Mouse (Mus musculus) adrenal gland, postnatal 25 days (tissue): ENCODE data around the gene Smyd5. TPM values are rescaled to one million over a fixed set of nuclear protein-coding genes. Genes with fewer than 3 reads are reported as not detected.

Experiments
- DNase-seq: peaks from one replicate; pipeline ENCODE4 v3.0.0; 2021; ENCODE audit warnings: mixed read lengths
- long read RNA-seq: library from polyadenylated mRNA; stranded (forward); transcript quantifications from one replicate; pipeline ENCODE4 v2.0.0, GENCODE M21; 2021
- total RNA-seq: library from RNA; stranded (reverse); gene quantifications from 2 replicates; pipeline ENCODE4 v1.2.3, GENCODE M21; 2021

Smyd5 gene
- total RNA-seq, result 28.8 and 29.4 TPM in 2 replicates
- long read RNA-seq, transcript Smyd5-201 (13 exons, 2,486 nt), result major isoform, 5 of 10 reads
- long read RNA-seq, partial matches to known transcripts, result 1 of 10 reads
- long read RNA-seq, other reads (novel, unspliced or antisense), result 4 of 10 reads

DNA sequence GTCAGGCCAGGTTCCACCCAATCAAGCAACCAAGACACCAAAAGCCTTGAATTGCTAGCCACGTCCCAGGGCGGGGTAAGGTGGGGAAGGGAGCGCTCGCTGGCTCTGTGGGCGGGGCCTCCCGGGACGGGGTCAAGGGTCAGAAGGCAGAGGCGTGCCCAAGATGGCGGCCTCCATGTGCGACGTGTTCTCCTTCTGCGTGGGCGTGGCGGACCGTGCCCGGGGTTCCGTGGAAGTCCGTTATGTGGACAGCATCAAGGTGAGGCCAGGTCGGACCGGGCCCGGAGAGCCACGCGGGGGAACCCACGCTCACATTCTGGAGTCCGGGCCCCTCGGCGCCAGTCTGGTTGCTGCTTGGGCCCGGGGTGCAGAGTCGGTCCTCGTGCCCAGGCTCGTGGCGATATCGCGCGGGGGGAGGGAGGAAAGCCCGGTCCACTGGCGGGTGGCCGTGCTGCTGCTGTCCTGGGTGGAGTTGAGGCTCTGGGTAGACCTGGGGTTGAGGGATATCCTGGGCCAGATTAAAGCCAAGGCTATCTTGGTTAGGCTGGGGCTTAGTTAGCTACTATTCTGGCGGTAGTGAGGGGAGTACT, at the start of gene Smyd5:
Gene Smyd5 (plus strand): TSS at position 148 of the 590 bp plus-strand sequence.
- DNase-seq, result peak; percentile 93

DNA sequence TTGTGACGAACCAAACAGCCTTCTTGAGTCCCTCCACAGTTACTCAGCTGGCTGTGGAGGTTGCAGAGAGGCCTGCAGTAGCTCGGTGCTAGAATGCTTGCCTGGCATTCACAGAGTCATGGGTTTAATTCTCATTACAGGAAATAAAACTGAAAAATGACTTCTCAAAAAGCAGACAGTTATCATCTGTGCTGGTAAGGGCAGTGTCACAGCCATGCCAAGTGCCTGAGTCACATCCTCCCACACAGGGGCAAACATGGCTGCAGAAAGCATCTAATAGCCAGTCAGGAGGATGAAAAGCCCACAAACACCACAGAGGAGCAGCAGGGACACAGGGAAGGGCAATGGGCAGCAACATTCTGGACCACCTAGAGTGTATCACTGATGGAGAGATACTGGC, 49.0 kb upstream of the Smyd5 start:
- DNase-seq, result no peak

DNA sequence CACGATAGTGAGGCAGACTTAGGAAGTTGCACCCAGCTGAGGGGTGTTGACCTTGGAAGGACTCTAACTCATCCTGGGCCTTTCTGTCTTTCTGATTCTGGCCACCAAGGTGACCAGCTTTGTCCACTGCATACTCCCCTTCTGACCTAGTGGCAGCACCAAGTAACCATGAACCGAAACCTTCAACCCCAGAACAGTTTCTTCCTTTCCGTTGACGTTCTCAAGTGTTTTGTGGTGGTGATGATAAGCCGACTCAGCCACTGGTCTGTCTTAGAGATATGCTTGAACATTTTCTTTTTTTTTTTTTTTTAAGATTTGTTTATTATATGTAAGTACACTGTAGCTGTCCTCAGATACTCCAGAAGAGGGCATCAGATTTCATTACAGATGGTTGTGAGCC, 43.2 kb upstream of the Smyd5 start:
- no peak for DNase-seq

DNA sequence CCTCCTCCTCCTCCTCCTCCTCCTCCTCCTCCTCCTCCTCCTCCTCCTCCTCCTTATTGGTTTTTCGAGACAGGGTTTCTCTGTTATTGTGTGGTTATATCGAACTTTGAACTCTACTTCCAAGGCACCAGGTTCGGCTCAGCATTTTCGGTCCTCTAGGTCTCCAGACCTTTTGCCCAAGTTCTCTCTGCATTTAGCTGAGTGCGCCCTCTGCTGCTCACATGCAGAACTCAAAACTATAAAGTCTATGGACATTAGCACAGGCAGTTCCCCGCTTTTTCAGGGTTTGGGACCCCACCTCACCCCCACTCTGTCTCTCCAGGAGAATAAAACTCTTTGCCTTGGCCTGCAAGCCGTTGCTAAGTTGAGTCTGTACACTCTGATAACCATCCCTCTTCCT, 40.0 kb upstream of the Smyd5 start:
- peak; percentile 74 for DNase-seq

DNA sequence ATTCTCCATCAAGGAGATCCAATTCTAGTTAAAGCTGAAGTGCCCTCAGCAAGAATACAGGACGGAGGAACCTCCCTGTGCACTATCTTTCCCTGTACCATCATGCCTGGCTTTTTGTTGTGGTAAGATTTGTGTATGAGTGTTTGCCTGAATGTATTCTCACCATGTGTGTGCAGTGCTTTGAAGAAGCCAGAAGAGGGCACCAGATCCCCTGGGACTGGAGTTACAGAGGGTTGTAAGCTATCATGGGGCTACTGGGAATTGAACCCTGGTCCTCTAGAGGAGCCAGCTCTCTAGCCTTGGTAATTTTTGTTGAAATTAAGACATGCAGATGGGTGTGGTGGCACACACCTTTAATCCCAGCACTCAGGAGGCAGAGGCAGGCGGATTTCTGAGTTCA, 36.4 kb upstream of the Smyd5 start:
- DNase-seq, result no peak

DNA sequence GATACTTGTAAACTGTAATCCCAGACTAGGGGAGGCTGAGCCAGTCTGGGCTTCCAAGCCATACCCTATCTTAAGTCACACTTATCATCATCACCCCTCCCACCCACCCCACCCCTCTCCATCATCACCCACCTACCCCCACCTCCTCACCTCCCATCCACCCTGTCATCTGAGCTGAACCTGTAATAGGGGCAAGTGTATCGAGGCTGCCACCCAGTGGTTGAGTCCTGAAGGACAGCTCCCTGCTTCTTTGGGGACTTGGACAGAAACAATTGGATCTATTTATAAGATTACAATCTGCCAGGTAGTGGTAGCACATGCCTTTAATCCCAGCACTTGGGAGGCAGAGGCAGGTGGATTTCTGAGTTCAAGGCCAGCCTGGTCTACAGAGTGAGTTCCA, 34.6 kb upstream of the Smyd5 start:
- DNase-seq, result peak; percentile 50

DNA sequence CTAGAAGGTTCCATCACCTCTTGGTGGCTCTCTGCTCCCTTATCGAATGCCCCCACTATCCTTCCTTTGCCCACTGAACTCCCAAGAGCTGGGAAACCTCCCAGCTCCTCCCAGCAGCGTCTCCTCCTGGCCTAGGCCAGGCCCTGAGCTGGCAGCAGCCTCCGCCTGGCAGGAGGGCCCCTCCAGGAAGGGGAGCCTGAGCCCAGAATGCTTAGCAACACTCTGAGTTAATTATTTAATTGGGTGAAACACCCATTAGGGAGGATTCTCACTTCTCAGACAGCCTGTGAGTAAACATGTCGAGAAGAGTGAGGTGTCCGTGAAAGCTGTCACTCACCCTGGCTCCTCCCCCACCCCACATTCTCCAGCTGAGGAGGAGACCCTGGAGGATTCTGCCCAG, 32.1 kb upstream of the Smyd5 start:
- DNase-seq, result no peak

DNA sequence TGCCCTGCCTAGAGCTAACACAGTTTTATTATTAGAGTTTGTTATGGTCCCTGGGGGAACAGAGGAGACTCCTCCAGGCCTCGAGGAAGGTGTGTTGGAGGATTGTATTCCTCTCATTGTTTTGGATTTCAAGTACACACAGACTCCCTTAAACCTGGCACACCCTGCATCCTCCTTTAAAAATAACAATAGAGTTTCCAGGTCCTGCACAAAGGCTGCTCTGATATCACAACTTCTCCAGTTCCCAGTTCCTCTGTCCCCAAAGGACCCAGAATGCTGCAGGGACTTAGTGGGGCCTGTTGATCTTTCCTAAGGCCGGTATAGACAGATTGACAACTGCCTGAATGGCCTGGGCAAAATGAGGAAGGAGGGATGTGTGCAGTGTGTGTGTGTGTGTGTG, 29.2 kb upstream of the Smyd5 start:
- DNase-seq, result no peak

DNA sequence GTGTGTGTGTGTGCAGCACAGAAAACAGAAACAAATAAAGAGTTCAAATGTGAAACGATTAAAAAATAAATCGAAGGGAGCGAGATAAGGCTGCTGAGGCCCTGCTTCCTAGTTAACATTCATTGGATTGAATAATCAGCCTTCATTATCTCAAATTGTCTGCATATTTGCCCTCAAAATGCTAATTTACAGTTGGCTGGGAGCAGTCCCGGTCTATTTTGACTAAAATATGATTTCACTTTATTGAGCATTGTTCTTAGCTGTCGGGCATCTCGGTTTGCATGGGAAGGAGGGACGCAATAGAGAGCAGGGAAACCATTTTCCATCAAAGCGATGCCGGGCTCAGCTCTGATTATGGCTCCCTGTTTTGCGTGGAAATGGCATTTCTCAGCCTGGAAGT, 28.8 kb upstream of the Smyd5 start:
- no peak for DNase-seq

DNA sequence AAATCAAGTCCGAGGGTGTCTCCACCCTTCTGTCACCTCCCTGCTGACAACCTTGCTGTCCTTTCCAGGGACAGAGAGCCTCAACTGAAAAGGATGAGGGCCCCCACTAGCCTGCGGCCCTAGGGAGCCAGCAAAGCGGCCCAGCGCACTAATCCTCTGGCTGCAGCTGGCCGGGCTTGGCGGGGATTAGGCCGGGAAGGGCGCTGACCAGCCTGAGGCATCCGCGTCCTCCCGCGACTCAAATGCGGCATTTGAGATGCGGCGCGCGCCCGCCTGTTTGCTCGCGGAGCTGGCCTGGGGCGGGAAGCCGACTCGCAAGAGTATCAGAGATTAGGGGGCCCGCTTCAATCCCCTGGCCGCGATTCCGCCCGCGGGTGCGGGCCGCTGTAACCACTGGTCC, 22.8 kb upstream of the Smyd5 start:
- no peak for DNase-seq

DNA sequence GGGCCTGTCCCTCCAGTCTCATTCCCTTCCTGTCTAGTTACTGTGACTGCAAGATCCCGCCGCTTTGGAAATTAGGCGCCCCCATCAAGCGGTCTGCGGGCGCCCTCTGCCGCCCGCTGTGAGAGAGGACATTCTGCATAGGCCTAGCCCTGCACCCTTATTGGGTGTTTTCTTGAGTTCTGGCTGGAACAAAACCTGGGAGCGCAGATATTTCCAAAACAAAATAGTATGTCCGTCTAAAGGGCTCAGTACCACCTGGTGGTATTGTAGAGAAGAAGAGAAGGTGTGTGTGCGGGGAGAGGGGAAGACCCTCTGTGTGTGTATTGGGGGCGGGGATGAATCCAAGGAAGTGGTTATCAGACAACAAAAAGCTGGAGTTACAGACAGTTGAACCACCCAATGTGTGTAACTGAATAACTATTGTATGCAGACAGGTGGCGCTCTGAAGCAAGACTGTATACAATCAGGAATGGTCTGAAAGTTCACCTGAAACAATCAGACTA, 21.0 kb upstream of the Smyd5 start:
- peak; percentile 58 for DNase-seq

DNA sequence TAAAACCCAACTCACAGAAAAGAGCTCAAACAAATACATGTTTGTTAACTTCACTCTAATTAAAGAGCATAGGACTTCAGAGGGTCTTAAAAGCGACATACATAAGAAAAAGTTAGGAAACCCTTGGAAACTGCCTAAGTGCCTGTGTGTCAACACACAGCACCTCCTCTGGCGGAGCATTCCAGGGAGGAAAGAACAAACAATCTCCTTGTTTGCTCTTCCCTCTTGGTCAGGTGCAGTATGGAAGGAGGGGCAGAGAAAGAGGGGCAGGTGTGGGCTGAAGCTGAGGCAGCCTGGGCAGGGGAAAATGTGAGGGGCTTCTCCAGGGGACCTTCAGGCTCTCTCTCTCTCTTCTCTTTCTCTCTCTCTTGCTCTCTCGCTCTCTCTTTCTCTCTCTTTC, 16.0 kb upstream of the Smyd5 start:
- DNase-seq, result no peak

DNA sequence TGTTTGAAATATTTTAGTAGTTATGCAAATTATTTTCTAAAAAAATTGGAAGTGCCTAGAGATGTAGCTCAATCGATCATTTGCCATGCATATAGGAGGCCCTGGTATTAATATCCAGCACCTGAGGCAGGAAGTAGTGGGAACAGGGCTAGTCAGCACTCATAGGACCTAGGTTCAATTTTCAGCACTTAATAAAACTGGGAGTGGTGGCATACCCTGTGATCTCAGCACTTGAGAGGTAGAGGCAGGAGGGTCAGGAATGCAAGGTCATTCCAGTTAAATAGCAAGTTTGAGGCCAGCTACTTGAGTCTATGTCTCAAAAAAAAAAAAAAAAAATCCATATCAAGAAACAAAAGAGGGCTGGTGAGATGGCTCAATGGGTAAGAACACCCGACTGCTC, 12.6 kb upstream of the Smyd5 start:
- DNase-seq, result no peak

DNA sequence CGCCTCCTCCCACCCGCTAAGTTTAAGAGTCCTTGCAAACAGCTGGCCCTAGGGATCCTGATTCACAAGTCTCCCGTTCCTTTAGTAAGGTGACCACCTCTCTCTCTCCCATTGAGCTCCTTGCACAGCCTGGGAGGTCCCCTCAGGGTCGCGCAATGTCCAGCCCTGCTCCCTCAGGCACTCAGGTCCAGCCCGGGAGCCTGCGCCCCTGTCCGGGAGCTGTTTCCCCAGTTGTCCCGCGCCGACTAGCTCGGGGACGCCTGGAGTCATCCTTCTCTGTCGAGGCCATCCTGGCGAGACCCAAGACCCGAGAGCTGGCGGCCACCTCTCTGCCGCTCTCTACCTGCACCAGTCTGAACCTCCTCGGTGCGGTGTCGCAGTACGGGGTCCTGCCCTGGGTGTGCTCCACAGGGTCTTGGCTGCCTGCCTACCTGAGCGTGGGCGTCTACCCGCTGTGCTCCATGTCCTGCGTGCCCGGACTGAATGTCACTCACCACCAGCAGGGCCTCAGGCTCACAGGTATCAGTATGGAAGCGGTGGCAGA, 7.9 kb upstream of the Smyd5 start, which contains the start of gene Noto:
Gene Noto (plus strand): TSS at position 51 of the 544 bp plus-strand sequence.
- no peak for DNase-seq

DNA sequence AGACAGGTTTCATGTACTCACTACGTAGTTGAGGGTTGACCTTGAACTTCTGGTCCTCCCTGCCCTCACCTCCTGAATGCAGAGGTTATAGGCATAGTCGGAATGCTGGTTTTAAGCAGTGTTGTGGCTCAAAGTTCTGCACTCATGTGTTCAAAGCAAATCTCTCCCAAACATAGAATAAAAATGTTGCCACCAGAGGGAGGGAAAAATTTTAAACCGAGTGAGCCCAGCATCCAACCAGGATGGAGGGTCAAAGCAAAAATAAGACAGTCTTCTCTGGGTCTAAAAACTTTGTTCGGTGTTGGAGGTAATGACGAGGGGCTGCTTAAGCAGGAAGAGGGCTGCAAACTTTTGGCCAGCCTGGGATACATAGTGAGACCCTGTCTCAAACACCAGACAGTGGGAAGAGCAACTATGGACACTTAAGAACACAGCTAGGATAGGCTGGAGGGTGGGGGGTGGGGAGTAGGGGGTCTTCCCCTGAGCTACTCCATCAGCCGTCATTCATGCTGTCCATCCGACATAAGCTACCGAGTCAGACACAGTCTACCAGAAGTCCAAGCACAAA, 431 bp upstream of the Smyd5 start:
- DNase-seq, result no peak

DNA sequence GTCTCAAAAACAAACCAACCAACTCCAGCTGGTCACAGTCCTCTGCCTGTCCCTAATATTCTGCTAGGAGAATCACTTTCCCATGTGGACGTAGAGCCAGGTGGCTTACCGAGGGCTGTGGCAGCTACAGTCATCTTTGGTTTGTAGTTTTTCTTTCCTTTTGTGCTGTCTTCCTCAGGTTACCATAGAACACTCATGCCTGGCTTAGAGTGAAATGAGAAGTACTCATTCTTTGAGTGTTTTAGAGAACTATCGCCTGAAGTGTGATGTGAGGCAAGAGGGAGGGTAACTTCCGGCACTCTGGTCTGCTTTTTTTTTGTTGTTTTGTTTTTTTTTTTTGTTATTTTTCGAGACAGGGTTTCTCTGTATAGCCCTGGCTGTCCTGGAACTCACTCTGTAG, 2.1 kb downstream of the Smyd5 start:
- no peak for DNase-seq

DNA sequence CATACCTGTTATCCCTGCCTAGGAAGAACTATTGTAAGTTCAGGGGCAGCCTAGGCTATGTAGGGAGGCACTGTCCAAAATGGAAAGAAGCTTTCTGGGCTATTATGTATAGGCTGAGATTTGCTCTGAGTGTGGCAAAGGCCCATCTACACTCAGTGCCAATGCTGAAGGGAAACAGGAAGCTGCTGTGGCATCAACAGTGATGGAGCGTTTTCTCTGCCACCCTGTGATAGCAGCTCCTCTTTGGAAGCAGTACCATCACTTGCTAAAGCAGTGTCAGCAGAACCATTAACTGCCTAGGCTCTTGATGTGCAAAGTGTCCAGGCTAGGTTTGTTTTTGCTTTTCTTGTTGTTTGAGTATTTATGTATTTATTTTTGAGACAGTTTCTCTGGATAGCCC, 4.4 kb downstream of the Smyd5 start:
- no peak for DNase-seq

DNA sequence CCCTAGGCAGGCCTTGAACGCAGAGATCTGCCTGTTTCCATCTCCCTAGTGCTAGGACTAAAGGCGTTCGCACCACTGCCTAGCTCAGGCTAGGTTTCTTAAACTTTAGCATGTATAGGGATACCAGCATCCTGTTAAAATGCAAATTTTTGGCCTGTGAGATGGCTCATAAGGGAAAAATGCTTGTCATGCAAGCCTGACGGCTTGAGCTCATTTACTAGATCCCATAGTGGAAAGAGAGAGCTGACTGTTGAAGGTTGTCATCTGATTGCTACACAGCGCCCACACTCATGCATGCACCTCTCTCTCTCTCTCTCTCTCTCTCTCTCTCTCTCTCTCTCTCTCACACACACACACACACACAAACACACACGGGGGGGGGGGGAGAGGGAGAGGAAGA, 4.8 kb downstream of the Smyd5 start:
- no peak for DNase-seq

DNA sequence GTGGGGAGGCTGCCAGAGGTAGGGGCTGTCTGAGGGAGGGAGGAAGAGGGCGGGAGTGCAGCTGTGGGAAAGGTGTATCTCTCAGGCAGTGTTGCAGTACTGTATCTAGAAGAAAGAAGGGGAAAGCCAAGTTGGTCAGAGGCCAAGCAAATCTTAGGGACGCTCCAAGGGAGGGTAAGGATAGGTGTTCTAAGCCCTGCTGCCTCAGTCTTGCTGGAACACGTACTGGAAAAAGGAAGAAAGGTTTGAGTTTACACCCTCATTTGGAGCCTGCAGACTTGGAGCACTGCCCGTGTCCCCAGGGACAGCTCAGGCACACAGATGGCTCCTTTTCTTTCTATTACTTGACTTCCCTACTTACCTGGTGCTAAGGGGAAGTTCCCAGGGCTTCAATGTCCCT, 9.4 kb downstream of the Smyd5 start:
- no peak for DNase-seq

DNA sequence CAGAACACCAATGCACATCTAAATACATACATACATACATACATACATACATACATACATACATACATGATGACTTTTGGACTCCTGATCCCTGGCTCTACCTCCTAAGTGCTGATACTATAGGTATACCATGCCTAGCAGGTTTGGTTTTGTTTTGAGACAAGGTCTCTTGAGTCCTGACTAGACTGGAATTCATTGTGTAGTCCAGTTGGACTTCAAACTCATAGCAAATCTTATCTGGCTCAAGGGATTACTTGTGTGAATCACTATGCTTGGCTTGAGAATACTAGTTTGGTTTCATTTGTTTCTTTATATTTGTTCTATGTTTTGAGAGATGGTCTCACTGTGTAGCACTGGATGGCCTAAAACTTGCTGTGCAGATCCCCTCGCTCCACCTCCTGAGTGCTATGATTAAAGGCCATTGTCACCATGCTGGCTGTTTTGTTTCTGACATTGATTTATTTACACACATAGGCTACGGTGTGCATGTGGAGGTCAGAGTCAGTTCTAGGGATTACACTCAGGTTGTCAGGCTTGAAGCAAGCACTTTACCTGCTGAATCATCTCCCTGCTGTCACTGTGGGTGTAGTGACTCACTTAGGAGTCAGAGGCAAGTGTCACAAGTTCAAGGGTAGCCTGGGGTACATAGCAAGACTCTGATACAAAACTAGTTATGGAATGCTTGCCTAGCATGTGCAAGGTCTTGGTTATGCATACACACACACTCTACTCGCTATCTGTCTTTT, 11.9 kb downstream of the Smyd5 start:
- DNase-seq, result no peak

DNA sequence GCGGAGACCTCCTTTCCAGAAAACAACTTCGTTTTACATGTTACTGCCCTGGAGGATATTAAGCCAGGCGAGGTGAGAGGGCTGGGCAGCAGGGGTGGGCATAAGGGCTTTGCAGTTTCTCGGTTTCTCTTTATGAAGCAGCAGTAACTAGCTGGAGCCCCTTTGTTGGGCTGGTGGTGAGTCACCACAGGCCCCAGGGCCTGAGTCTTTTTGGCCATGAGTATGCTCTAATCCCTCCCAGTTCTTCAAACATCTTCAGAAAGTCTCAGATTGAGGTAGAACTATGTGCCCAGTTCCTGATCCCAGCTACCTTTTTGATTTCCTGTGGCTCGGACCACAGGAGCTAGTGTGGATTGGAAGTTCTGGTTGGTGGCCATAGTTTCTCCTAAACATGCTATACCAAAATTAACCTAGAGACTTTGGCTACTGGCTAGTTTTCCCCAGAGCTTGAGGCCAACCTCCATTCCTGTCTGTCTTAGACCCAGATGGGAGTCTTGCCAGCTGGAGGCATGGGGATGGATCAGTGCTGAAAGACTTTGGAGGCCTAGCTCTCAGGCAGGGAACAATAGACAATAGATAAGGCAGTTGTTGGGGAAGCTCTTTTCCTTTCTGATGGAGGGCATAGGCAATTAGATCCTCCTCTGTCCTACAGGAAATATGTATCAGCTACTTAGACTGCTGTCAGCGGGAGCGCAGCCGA, 12.6 kb downstream of the Smyd5 start:
- DNase-seq, result no peak

DNA sequence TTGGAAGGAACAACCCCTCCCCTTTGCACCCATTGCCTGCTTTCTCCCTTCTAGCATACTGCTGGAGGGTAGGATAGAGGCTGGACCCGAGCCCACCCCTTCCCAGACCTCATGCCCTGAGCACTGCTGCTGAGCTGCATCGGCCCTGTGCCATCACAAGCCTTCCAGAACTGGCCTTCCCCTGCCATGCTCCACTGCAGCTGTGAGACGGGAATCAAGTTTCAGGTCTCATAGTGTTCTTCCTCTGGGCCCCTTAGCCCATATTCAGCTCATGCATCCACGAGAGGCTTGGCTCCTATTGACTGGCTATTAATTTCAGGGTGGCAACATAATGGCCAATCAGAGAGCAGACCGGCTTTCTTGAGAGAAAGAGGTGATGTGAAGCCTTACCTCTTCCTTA, 13.5 kb downstream of the Smyd5 start:
- no peak for DNase-seq

DNA sequence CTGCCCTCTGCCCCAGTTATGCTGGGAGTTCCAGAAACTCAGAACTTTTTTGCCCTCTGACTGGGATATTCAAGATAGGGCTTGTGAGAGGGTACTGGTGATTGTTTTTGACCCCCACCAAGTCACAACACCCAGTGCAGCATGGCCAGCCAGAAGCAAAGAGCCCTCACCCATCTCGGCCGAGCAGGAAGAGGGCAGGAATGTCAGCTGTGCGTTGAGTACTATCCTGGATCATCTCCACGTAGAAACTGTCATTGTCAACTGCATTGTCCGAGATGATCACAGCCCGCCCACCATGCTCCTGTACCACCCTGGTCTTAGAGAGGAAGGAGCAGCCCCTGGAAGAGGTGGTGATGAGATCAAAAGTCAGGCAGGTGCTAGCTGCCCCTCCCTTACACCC, 15.6 kb downstream of the Smyd5 start:
- DNase-seq, result no peak
